Comparison of ENCODE assay signal across 15 mouse cellular contexts in the genomic region with DNA sequence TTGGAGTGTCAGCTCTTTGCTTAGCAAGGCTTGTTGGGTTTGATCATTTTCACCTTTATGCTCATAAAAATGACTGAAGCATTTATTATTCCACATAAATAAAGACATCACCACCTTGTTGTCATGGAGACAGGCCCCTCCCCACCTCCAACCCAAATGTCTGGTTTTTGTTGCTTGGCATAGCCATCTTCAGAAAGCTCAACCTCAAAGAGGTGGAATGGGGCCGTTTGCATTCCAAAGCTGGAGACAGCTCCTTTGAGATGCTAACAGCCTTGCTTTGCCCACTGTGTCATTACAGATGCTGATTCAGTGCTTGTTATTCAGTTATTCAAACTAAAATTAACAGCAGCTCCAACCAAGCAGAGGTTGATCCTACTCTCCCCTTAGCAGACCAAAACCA.
"Had no signal": no experiment of that assay in that cellular context is flagged by ENCODE, and none has a peak within 500 bp of the region (broad histone marks: within the 10 kb centered on the region; RNA-seq: fewer than 3 reads in every experiment).

No protein-coding gene starts in this region.

- H3K36me3 ChIP-seq: limb, embryonic 15.5 days; liver, embryonic 13.5 days; lung, embryonic 15.5 days; midbrain, embryonic 12.5 days; neural tube, embryonic 13.5 days had no signal

- H3K27ac ChIP-seq: limb, embryonic 15.5 days; liver, embryonic 13.5 days; lung, embryonic 15.5 days; midbrain, embryonic 12.5 days; neural tube, embryonic 13.5 days had no signal

- H3K4me2 ChIP-seq: limb, embryonic 15.5 days; liver, embryonic 13.5 days; lung, embryonic 15.5 days; midbrain, embryonic 12.5 days; neural tube, embryonic 13.5 days had no signal

- H3K4me1 ChIP-seq: liver, embryonic 13.5 days; lung, embryonic 15.5 days; neural tube, embryonic 13.5 days had no signal

- H3K4me3 ChIP-seq: limb, embryonic 15.5 days; liver, embryonic 13.5 days; lung, embryonic 15.5 days; midbrain, embryonic 12.5 days; neural tube, embryonic 13.5 days had no signal

- DNase-seq: kidney, adult 8-10 months; kidney, postnatal 25 days; layer of hippocampus, adult 9-11 months; left cerebral cortex, postnatal 4 days; liver, embryonic 13.5 days; liver, postnatal 0 days; lung, postnatal 14 days; right cerebral cortex, adult 18-20 months; right cerebral cortex, postnatal 25 days; thymus, postnatal 36 days had no signal

- H3K9ac ChIP-seq: limb, embryonic 15.5 days; liver, embryonic 13.5 days; liver, postnatal 0 days; lung, embryonic 15.5 days; midbrain, embryonic 12.5 days; neural tube, embryonic 13.5 days had no signal

- H3K27me3 ChIP-seq: limb, embryonic 15.5 days; lung, embryonic 15.5 days; midbrain, embryonic 12.5 days; neural tube, embryonic 13.5 days had no signal

- H3K9me3 ChIP-seq: limb, embryonic 15.5 days; liver, embryonic 13.5 days; lung, embryonic 15.5 days; midbrain, embryonic 12.5 days; neural tube, embryonic 13.5 days had no signal

- ATAC-seq: intestine, postnatal 0 days; liver, postnatal 0 days had no signal
